Mouse (Mus musculus): ENCODE data around the gene Psmd7. TPM values are rescaled to one million over a fixed set of nuclear protein-coding genes. Genes with fewer than 3 reads are reported as not detected.

Psmd7 gene
- polyA plus RNA-seq, 1 experiment: 4.4 TPM

DNA sequence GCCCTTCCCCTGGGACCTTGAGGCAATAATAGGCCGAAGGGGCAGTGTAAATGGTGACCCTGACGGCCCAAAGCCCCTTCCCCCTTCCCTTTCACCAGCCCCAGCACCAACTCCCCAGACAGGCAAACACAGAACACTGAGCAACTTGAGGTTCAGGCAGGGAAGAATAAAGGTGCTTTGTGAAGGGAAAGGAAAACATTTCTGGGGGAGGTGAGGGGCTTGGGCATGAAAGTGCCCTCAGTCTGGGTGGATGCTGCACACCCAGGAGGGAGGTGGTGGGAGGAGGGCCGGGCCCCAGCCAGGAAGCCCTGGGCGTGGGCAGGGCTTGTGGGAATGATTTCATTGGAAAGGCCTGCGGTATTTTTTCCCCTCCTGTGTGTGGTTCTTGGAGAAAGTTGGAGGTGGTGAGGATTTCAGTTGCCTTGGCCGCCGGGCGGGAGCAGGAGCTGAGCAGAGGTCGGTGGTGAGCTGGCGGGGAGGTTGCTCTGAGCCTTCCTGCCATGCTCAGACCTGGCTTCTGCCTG lies 43.6 kb downstream of the Psmd7 start:
- TF ChIP-seq TAL1 (IDR thresholded peaks at IDR 0.05; ENCODE audit: low read length) (no peak), GATA1 (IDR thresholded peaks at IDR 0.05; ENCODE audit: low read length) (no peak)
- Histone ChIP-seq H3K9me3 (ENCODE audit: control insufficient read depth, low read length) (no peaks in the 10 kb centered on the region), H3K27me3 (ENCODE audit: control insufficient read depth) (no peaks in the 10 kb centered on the region), H3K36me3 (ENCODE audit: control insufficient read depth) (peaks cover 93% of the 10 kb centered on the region), H3K4me3 (replicated peaks) (no peak overlapping the region), H3K4me1 (ENCODE audit: control insufficient read depth) (no peaks in the 10 kb centered on the region)

DNA sequence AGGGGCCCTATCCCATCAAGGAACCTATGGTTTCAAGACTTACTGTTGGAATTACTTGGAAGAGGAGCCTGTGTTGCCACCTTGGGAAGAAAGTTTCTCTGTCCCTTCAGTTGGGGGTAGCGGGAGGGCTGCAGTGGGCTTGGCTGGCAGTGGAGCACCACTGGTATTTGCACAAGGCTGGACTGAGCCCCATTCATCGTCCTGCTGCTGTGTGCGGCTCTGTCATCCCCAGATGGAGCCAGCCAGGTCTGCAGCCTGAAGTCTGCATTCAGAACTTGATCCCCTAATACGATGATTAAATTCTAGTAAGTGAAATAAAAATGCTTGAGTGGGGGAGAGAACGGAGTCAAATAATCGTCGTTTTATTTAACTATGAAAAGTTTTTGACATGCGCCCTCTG lies 44.1 kb downstream of the Psmd7 start:
- Histone ChIP-seq H3K4me3 (replicated peaks) (no peak overlapping the region), H3K27me3 (ENCODE audit: control insufficient read depth) (no peaks in the 10 kb centered on the region), H3K36me3 (ENCODE audit: control insufficient read depth) (peaks cover 91% of the 10 kb centered on the region), H3K9me3 (ENCODE audit: control insufficient read depth, low read length) (no peaks in the 10 kb centered on the region), H3K4me1 (ENCODE audit: control insufficient read depth) (no peaks in the 10 kb centered on the region)
- TF ChIP-seq TAL1 (IDR thresholded peaks at IDR 0.05; ENCODE audit: low read length): no peak
- no peak for TF ChIP-seq GATA1 (IDR thresholded peaks at IDR 0.05; ENCODE audit: low read length)

DNA sequence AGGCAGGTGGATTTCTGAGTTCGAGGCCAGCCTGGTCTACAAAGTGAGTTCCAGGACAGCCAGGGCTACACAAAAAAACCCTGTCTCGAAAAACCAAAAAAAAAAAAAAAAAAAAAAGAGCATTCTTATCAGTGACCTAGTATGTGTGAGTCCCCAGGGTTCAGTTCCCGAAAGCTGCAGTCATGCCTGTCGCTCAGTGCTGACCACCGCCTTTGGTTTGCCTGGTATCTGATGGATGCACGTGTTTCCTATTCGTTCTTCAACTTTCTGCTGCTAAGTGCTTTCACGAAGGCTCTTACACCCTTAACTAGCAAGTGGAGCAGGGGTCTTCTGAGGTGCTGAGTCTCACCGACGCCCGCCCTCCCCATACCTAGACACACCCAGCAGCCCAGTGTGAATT lies 44.5 kb downstream of the Psmd7 start:
- no peaks in the 10 kb centered on the region for H3K27me3 ChIP-seq (ENCODE audit: control insufficient read depth)
- H3K4me1 ChIP-seq (ENCODE audit: control insufficient read depth): no peaks in the 10 kb centered on the region
- H3K4me3 ChIP-seq (replicated peaks): no peak overlapping the region
- no peaks in the 10 kb centered on the region for H3K9me3 ChIP-seq (ENCODE audit: control insufficient read depth, low read length)
- H3K36me3 ChIP-seq (ENCODE audit: control insufficient read depth): peaks cover 89% of the 10 kb centered on the region
- no peak for TF ChIP-seq TAL1 (IDR thresholded peaks at IDR 0.05; ENCODE audit: low read length)
- TF ChIP-seq GATA1 (IDR thresholded peaks at IDR 0.05; ENCODE audit: low read length): no peak

DNA sequence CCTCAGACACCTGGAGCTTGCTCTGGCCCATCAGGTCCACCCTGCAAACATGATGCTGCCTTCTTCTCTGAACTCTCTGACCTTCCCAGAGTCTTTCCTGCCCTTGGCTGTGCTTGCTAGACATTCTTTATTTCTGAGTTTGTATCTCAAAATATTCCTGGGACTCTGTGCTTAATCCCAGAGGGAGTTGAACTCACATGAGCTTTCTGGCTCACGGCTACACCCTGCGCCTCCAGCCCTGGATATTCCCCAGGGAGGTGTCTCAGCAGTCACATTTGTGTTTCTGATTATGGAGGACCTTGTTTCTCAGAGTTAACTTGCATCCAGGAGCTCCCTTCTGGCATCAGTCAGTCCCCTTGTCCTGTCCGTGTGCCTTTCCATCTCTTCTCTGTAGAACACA lies 46.1 kb downstream of the Psmd7 start:
- TF ChIP-seq TAL1 (IDR thresholded peaks at IDR 0.05; ENCODE audit: low read length): no peak
- no peak for TF ChIP-seq GATA1 (IDR thresholded peaks at IDR 0.05; ENCODE audit: low read length)
- H3K27me3 ChIP-seq (ENCODE audit: control insufficient read depth): no peaks in the 10 kb centered on the region
- peaks cover 87% of the 10 kb centered on the region for H3K36me3 ChIP-seq (ENCODE audit: control insufficient read depth)
- no peaks in the 10 kb centered on the region for H3K4me1 ChIP-seq (ENCODE audit: control insufficient read depth)
- no peak overlapping the region for H3K4me3 ChIP-seq (replicated peaks)
- H3K9me3 ChIP-seq (ENCODE audit: control insufficient read depth, low read length): no peaks in the 10 kb centered on the region

DNA sequence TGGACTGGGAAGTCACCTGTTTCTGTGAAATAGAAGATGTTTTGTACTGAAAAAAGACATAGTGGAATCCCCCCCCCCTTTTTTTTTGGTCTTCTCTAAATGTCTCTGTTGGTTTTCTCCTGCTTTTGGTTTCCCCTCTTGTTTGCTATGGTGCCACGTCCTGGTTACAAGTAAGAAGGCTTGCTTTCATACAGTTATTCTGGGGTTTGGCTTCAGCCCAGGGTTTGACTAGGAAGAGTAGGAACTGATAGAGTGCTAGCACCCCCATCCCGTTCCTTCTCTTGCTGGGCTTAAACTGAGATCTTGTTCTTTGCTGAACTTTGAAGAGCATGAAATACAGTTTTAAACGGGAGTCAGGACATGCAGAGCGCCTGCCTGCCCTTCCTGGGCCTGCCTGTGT lies 46.9 kb downstream of the Psmd7 start:
- Histone ChIP-seq H3K36me3 (ENCODE audit: control insufficient read depth) (peaks cover 85% of the 10 kb centered on the region), H3K4me3 (replicated peaks) (no peak overlapping the region), H3K4me1 (ENCODE audit: control insufficient read depth) (no peaks in the 10 kb centered on the region), H3K9me3 (ENCODE audit: control insufficient read depth, low read length) (no peaks in the 10 kb centered on the region), H3K27me3 (ENCODE audit: control insufficient read depth) (no peaks in the 10 kb centered on the region)
- TF ChIP-seq TAL1 (IDR thresholded peaks at IDR 0.05; ENCODE audit: low read length): no peak
- TF ChIP-seq GATA1 (IDR thresholded peaks at IDR 0.05; ENCODE audit: low read length): no peak

DNA sequence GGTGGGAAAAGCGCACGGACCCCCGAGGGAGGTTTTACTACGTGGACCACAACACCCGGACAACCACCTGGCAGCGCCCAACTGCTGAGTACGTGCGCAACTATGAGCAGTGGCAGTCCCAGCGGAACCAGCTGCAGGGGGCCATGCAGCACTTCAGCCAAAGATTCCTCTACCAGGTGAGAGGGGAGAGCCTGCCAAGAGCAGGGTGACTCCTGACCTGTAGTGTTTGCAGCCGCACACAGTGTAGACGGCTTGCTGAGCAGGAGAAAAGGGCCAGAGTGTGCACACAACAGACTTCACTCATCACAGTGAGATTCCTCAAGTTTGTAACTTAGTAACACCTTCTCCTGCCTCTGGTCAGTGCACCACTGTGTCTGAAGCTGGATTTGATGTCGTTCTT lies 47.6 kb downstream of the Psmd7 start:
- Histone ChIP-seq H3K4me1 (ENCODE audit: control insufficient read depth) (no peaks in the 10 kb centered on the region; the same call in 1 of the 2 replicates), H3K36me3 (ENCODE audit: control insufficient read depth) (peaks cover 83% of the 10 kb centered on the region), H3K9me3 (ENCODE audit: control insufficient read depth, low read length) (no peaks in the 10 kb centered on the region), H3K4me3 (replicated peaks) (no peak overlapping the region), H3K27me3 (ENCODE audit: control insufficient read depth) (no peaks in the 10 kb centered on the region)
- TF ChIP-seq TAL1 (IDR thresholded peaks at IDR 0.05; ENCODE audit: low read length) (no peak), GATA1 (IDR thresholded peaks at IDR 0.05; ENCODE audit: low read length) (no peak)

DNA sequence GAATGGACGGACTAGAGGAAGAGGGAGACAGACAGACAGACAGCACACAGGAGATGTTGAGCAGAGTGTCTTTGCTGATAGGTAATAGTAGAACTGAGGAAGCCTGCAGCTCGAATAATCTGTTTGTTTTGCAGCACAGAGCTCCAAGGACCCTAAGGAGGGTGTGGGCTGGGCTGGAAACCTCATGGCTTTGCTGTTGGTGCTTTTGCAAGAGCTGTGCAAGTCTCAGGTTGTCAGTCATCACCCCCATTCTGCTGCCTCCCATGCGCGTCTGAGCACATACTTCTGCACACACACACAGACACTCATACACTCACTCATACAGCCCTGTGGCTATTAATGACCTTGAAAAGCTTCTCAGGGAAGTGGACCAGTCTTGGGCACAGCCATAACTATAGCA lies 50.8 kb downstream of the Psmd7 start:
- H3K36me3 ChIP-seq (ENCODE audit: control insufficient read depth): peaks cover 80% of the 10 kb centered on the region

More for the DNA sequence above, 50.8 kb downstream of the Psmd7 start:
- Histone ChIP-seq H3K27me3 (ENCODE audit: control insufficient read depth) (no peaks in the 10 kb centered on the region), H3K4me3 (replicated peaks) (no peak overlapping the region), H3K4me1 (ENCODE audit: control insufficient read depth) (no peaks in the 10 kb centered on the region; the same call in 1 of the 2 replicates), H3K9me3 (ENCODE audit: control insufficient read depth, low read length) (no peaks in the 10 kb centered on the region)
- TF ChIP-seq GATA1 (IDR thresholded peaks at IDR 0.05; ENCODE audit: low read length) (no peak), TAL1 (IDR thresholded peaks at IDR 0.05; ENCODE audit: low read length) (no peak)

Other genes starting within 250 kb of the Psmd7 start
- gene Nqo1, start 185.3 kb downstream of the Psmd7 start, polyA plus RNA-seq (2012): 0.13 and 0.26 TPM in 2 replicates
- gene Nob1, start 163.4 kb downstream of the Psmd7 start, polyA plus RNA-seq (2012): 1.2 and 2.1 TPM in 2 replicates
- gene Wwp2, start 152.1 kb downstream of the Psmd7 start, polyA plus RNA-seq (2012): 11.3 and 12.4 TPM in 2 replicates

Measured in erythroblast, embryonic 14.5 days (primary cell).